Mouse (Mus musculus) brain, embryonic 14.5 days (tissue): ENCODE measurements around the gene Jakmip3.

Experiments
- CTCF ChIP-seq: fragments of 200-500 bp; IDR thresholded peaks from 2 replicates; pipeline ENCODE4 v1.5.1; 2012; ENCODE audit warnings: inconsistent platforms, mild to moderate bottlenecking, moderate library complexity, borderline replicate concordance; ENCODE audit not compliant: insufficient read depth, insufficient read length; ENCODE audit errors: extremely low read depth
- POLR2A ChIP-seq: fragments of 200-500 bp; IDR thresholded peaks from 2 replicates; pipeline ENCODE4 v1.6.1; 2012; ENCODE audit warnings: mild to moderate bottlenecking, inconsistent platforms, borderline replicate concordance; ENCODE audit not compliant: poor library complexity, insufficient read depth, insufficient read length, severe bottlenecking; ENCODE audit errors: extremely low read depth

DNA sequence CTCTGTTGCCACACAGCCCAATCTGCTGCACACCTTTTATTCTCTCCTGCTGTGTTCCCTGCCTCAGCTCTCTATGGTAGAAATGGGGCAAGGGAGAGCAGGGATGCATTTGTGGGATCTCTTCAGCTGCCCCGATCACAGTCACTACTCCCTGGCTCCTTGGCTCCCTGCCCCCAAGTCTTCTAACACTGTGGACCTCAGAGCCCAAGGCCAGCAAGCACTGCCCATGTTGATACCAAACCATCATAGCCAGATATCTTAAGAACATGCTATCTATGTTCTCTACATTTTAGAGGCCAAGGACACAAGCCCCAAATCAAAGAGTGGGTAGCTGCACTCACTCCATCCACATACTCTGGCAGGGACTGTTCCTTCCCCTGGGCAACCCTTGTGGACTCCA lies 80.8 kb downstream of the Jakmip3 start:
- no peak for TF ChIP-seq POLR2A
- no peak for TF ChIP-seq CTCF
